ENCODE assay signal across 8 mouse cellular contexts in genomic region chr7:141693591-141694273, GRCm38 (mm10). TPM values are rescaled to one million over a fixed set of nuclear protein-coding genes. Genes with fewer than 3 reads are reported as not detected.
DNase-seq lines count a peak whose midpoint lies in the region; ATAC-seq and TF ChIP-seq lines count a peak whose summit lies in the region.

No protein-coding gene starts in this region.

- H3K9me3 ChIP-seq in forebrain, embryonic 14.5 days (replicated peaks; ENCODE audit: control insufficient read depth, low read length), result no peaks in the 10 kb centered on the region
- H3K9me3 ChIP-seq in kidney, embryonic 14.5 days (ENCODE audit: control insufficient read depth, low read length), result no peaks in the 10 kb centered on the region

- no peak for DNase-seq in testis, postnatal 14 days (ENCODE audit: low spot score)
- DNase-seq in forebrain, embryonic 14.5 days (ENCODE audit: low spot score), result peak; percentile 16
- DNase-seq in lung, postnatal 4 days, result peak; percentile 36 to 63
- no peak for DNase-seq in right cerebral cortex, postnatal 25 days
- DNase-seq in frontal cortex, postnatal 36 days (ENCODE audit: low spot score in 2 of 2), result no peak
- no peak for DNase-seq in adrenal gland, postnatal 4 days (ENCODE audit: low spot score in 2 of 2)

- H3K27me3 ChIP-seq in testis, adult 2 months (ENCODE audit: control insufficient read depth, insufficient read depth, low read length), result no peaks in the 10 kb centered on the region
- no peaks in the 10 kb centered on the region for H3K27me3 ChIP-seq in forebrain, embryonic 14.5 days (replicated peaks; ENCODE audit: control insufficient read depth, insufficient read depth, low read length)
- H3K27me3 ChIP-seq in kidney, embryonic 14.5 days (ENCODE audit: control insufficient read depth, insufficient read depth, low read length), result no peaks in the 10 kb centered on the region

- peak overlapping the region; percentile 18 for H3K4me3 ChIP-seq in testis, adult 2 months (ENCODE audit: control insufficient read depth, low read depth, low read length)
- no peak overlapping the region for H3K4me3 ChIP-seq in forebrain, embryonic 14.5 days (ENCODE audit: low read depth, low read length)
- peak overlapping the region; percentile 7; the same call in 1 of the 2 replicates for H3K4me3 ChIP-seq in kidney, embryonic 14.5 days (ENCODE audit: low read length)

- H3K27ac ChIP-seq in testis, adult 2 months (ENCODE audit: control insufficient read depth, insufficient read depth, low read depth, low read length), result no peak overlapping the region
- H3K27ac ChIP-seq in forebrain, embryonic 14.5 days (ENCODE audit: low read depth, low read length), result no peak overlapping the region
- no peak overlapping the region for H3K27ac ChIP-seq in kidney, embryonic 14.5 days (ENCODE audit: low read depth, low read length)

- H3K4me1 ChIP-seq in testis, adult 2 months (ENCODE audit: control insufficient read depth, insufficient read depth, low read length), result peaks cover 2% of the 10 kb centered on the region; the same call in 1 of the 2 replicates
- no peaks in the 10 kb centered on the region for H3K4me1 ChIP-seq in forebrain, embryonic 14.5 days (ENCODE audit: control insufficient read depth, insufficient read depth, low read length)
- H3K4me1 ChIP-seq in kidney, embryonic 14.5 days (ENCODE audit: control insufficient read depth, insufficient read depth, low read length), result no peaks in the 10 kb centered on the region

- 58% methylated on average over 30 of the region's 30 CpGs for WGBS in forebrain, embryonic 14.5 days
- WGBS in kidney, embryonic 14.5 days, result 57% methylated on average over 30 of the region's 30 CpGs

- no peaks in the 10 kb centered on the region for H3K36me3 ChIP-seq in testis, adult 2 months (ENCODE audit: control insufficient read depth, insufficient read depth, low read length)
- H3K36me3 ChIP-seq in forebrain, embryonic 14.5 days (ENCODE audit: control insufficient read depth, insufficient read depth, low read length), result no peaks in the 10 kb centered on the region
- no peaks in the 10 kb centered on the region for H3K36me3 ChIP-seq in kidney, embryonic 14.5 days (ENCODE audit: control insufficient read depth, insufficient read depth, low read length)

- H3K4me2 ChIP-seq in forebrain, embryonic 14.5 days (ENCODE audit: low read length), result 0 out of 2 replicates have a peak overlapping the region, but pooled peaks have one; percentile 20
- peak overlapping the region; percentile 43 for H3K4me2 ChIP-seq in kidney, embryonic 14.5 days (replicated peaks; ENCODE audit: low read depth, low read length)

- no peak for TF ChIP-seq POLR2A in testis, adult 2 months (IDR thresholded peaks at IDR 0.05; ENCODE audit: control insufficient read depth, low read depth, low read length)

- no peak for ATAC-seq in forebrain, embryonic 14.5 days
- ATAC-seq in kidney, embryonic 14.5 days (ENCODE audit: low FRiP score, low TSS enrichment), result peak; percentile 68; the same call in 1 of the 2 replicates

- TF ChIP-seq CTCF in testis, adult 2 months (IDR thresholded peaks at IDR 0.05; ENCODE audit: control insufficient read depth, insufficient read depth, insufficient replicate concordance, low read depth, low read length), result no peak

- no peak overlapping the region for H3K9ac ChIP-seq in forebrain, embryonic 14.5 days (ENCODE audit: low read length)
- 0 out of 2 replicates have a peak overlapping the region, but pooled peaks have one; percentile 18 for H3K9ac ChIP-seq in kidney, embryonic 14.5 days (ENCODE audit: low read depth, low read length)

RNA-seq across cellular contexts. Expression of gene Muc2, which starts 3.6 kb away (rescaled TPM):
- polyA plus RNA-seq in testis, adult 2 months (2012; rRNA removed), result 1.3 and 1.8 TPM in 2 replicates
- not detected in 2 replicates for polyA plus RNA-seq in forebrain, embryonic 14.5 days (2014; fragmentation: Nextera tagmentation; extraction: Ambion mirVana)
- 0.14 and 0.61 TPM in 2 replicates for polyA plus RNA-seq in kidney, embryonic 14.5 days (2014; fragmentation: Nextera tagmentation; extraction: Ambion mirVana)
- total RNA-seq in adrenal gland, postnatal 4 days (2021), result 1 to 10 TPM in 1 of 2 experiments, under 1 TPM in 1; 0.45 to 1.1 TPM

RNA-seq across cellular contexts. Expression of gene Muc6, which starts 38.6 kb away (rescaled TPM):
- 1.6 and 1.8 TPM in 2 replicates for polyA plus RNA-seq in testis, adult 2 months (2012; rRNA removed)
- polyA plus RNA-seq in forebrain, embryonic 14.5 days (2014; fragmentation: Nextera tagmentation; extraction: Ambion mirVana), result 0.09 and 0.16 TPM in 2 replicates
- polyA plus RNA-seq in kidney, embryonic 14.5 days (2014; fragmentation: Nextera tagmentation; extraction: Ambion mirVana), result 0.09 and 0.31 TPM in 2 replicates
- under 1 TPM; 0.08 to 0.14 TPM for total RNA-seq in adrenal gland, postnatal 4 days (2021)

Comparison
In these comparisons a context has a peak if more than half of its experiments do, and no peak if none do; other contexts are left out.
1. DNase-seq: peak in forebrain, embryonic 14.5 days (single experiment) and lung, postnatal 4 days (2 of 2); none in testis, postnatal 14 days (single experiment), right cerebral cortex, postnatal 25 days (single experiment), frontal cortex, postnatal 36 days (0 of 2) and adrenal gland, postnatal 4 days (0 of 2).